Mouse (Mus musculus): ENCODE measurements around the gene Tbx1.

Gene Tbx1

DNA sequence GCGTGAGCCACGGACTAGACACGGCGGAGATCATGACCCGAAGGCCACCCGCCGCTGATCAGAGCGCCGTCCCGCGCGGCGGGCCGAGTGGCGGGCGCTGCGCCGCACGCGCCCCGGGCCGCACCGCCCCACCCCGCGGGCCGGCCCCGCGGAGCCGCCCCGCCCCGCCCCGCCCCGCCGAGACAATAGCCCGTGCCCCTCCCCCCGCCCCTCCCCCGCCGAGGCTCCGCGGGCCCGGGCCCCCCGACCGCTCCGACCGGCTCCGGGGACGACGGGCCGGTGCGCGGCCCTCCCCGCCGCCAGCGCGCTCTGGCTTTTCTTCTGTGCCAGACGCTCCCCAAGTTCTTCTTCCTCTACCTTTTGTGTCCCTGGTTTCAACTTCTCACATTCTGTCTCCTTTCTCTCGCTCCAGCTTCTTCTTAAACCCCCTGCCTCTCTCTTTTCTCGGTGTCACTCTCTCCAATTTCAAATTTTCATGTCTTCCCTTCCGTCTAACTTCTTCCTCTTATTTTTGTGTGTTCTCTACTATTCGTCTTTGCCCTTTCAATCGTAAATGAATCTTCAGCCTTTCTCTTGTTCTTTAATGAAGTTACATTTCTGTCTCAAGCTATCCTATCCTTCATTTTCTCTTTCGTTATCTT, 3.4 kb downstream of the Tbx1 start:
- DNase-seq = no peak

DNA sequence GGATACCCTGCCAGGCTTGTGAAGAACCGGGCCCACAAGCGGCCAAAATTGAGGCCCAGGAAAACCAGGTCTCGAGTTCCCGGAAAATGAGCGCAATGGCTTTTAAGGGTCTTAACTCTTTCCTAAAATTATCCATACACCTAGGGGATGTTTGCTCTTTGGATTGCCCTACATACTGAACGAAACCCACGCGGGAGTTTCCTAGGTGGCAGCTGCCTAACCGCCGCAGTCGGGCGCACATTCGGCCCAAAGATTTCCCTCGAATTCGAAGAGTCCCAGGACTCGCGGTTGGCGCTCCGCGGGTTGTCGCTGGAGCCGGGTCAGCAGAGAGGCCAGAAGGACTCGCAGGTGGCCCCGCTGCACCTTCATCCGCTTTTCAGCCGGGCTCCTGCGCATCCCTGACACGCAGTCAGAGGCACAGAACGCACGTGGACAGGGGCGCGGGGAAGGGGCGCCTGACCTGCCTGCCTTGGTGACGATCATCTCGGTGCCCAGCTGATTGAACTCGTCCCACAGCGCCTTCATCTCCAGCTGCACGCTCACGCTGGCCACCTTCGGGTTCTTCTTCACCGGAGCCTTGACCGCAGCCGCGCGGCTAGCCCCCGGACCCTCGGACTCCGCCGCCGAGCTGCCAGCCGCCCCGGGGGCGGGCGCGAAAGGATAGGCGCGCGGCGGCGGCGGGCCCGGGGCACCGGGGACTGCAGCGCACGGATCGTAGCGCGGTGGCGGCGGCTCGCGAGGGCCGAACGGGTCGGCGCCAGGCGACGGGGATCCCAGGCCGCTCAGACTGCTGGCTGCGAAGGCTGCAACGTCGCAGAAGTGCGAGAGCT, 4.2 kb downstream of the Tbx1 start:
- DNase-seq = no peak

GRCm38 (mm10) chr16:18585676-18586075, 4.8 kb downstream of the Tbx1 start:
- no peak for DNase-seq

DNA sequence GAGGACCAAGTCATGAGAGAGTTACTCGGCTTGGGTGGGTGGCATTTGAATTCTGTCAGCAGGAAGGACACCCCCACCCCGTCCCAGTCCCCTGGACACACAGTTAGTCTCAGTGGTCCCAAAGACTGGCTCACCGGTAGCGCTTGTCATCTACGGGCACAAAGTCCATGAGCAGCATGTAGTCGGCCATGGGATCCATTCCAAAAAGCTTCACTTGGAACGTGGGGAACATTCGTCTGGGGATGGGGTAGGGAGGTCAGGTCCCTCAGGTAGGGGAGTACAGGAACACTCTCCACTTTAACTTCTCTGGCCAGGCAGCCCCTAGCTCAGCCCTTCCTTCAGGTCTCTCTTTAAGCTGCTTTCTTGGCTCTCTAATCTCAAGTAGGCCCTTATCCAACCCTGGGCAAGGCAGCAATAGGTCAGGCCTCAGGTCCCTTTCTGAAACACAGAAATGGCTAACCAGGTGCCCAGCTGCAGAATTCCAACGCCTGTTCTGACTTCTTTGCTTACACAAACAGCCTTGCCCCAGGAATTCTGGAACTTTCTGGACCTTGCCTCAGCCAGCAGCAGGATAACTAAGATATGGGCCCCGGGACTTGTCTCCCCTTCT, 5.5 kb downstream of the Tbx1 start:
- no peak for DNase-seq

DNA sequence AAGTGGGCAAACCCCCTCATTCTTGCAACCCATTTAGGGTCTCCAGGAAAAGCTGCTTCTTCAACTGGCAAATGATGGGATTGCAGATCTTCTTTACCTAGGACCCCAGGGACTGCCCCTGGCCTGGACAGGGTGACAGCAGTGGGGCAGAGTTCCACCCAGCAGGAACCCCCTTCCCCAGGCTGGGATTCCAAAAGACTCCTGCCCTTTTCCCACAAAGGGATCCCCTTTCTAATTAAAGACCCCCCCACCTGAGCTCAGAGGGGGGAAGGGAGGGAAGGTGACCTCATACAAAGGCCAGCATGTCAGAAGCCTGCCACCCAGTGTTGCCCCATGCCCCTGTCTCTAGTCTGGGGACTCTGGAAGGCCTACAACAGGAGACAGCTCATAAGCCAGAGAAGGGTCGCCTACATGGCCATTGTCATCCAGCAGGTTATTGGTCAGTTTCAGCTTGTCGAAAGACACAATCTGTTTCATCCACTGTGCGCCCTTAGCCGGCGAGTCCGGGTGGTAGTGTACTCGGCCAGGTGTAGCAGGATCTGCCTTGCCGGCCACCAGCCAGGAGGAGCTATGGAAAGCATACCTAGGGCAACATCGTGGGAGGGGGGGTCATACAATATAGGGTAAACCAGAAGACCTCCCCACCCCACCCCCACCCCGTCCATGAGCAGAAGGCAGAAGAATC, 6.7 kb downstream of the Tbx1 start:
- no peak for DNase-seq

GRCm38 (mm10) chr16:18583169-18583568, 7.3 kb downstream of the Tbx1 start:
- no peak for DNase-seq

DNA sequence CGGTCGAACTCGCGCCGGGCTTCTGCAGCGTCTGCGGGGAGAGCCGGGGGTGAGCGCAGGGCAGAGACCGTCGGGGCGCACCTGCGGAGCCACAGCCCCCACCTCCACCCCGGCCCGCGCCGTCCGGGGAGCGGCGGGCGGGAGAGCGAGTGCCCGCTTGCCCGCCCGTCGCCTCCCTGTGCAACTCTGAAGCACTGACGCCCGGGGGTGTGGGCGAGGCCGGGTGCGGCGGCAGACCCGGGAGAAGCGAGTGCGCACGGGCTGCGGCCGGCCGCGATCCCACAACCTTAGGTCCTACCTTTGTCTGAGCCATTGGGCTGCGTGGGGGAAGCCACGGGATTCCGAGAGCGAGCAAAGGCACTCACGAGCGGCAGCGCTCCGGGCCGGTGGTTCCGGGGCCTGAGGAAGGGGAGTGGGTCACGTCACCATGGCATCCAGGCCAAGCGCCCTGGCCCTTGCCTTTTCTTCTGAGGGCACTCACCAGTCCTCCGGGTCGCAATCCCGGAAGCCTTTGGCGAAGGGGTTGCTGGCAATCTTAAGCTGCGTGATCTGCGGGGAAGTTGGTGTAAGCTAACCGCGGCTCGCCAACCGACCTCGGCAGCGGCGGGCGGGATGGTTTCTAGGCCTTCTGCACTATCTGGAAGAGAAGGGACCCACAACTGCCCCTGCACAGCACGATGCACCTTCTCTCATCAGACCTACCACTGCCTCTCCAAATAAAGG, 7.9 kb downstream of the Tbx1 start:
- no peak for DNase-seq

DNA sequence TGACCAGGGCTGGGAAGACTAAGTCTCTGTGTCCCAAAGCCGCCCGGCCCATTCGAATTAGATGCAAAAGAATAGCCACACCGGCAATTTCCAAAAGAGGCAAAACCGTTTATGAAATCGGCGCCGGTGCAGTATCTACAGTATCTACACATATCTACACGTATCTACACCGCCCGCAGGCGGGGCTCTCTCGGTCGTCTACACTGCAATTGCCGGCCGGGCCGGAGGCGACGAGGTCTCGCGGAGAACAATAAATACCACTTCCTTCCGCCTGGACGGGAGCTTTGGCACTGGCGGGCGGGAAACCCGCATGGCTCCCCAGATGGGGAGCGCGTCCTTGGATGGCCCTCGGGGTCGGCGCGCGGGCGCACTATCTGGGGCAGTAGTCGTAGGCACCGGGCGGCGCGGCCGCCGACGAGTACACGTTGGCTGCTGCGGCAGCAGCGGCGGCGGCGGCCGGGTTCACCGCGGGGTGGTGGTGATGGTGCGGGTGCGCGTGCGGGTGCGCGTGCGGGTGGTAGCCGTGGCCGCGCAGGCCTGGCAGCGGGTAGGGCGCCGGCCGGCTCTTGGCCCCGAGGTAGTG, 8.8 kb downstream of the Tbx1 start:
- DNase-seq = no peak

GRCm38 (mm10) chr16:18581050-18581622, 9.3 kb downstream of the Tbx1 start:
- DNase-seq = no peak

- DNase-seq = no peak
These were observed 10.1 kb downstream of the Tbx1 start for GRCm38 (mm10) chr16:18580389-18580788.

DNA sequence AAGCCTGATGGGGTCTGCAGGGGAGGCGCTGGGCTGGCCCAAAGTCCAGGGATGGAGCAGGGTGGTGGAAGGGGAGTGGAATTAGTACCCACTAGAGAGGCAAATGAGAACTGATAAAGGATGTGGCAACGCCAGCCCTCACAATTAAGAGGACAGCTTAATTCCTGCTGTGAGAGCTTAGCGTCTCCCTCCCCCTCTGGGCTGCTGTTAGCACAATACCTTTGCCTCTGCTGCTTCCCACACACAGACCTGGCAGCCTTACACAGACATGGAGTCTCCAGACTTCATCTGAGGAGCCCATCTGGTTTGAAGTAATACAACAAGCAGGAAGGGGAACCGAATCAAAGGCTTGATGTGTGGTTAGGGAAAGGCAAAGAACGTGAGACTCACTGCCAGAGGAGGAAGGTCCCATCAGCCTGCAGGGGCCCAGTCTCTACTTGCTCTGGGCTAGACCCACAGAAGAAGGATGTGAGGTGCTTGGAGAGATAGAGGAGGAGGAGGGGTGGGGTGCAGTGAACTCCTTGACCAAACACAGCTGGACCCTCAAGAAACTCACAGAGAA, 12.8 kb downstream of the Tbx1 start:
- DNase-seq = no peak

- DNase-seq = no peak
These were observed 13.4 kb downstream of the Tbx1 start for GRCm38 (mm10) chr16:18577071-18577470.

DNA sequence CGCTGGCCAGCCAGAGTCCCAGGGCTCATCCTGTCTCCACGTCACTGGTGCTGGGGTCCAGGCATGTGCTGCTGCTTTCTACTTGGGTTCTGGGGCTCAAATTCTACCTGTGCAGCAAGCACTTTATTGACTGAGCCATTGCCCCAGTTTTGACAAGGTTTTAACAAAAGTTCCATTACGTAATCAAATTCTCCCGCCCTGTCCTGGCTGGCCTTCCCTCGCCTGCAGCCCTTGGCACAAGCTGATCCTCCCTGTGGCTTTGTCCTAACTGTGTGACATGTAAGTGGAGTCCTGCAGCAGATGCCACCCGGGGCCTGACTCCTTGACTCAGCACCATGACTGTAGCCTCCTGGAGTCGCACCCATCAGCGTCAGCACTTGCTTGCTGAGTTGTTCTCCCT, 16.3 kb downstream of the Tbx1 start:
- DNase-seq = no peak

- DNase-seq = no peak
These were observed 21.9 kb downstream of the Tbx1 start for GRCm38 (mm10) chr16:18568599-18568998.

- DNase-seq = no peak
These were observed 26.0 kb downstream of the Tbx1 start for GRCm38 (mm10) chr16:18564472-18564871.

DNA sequence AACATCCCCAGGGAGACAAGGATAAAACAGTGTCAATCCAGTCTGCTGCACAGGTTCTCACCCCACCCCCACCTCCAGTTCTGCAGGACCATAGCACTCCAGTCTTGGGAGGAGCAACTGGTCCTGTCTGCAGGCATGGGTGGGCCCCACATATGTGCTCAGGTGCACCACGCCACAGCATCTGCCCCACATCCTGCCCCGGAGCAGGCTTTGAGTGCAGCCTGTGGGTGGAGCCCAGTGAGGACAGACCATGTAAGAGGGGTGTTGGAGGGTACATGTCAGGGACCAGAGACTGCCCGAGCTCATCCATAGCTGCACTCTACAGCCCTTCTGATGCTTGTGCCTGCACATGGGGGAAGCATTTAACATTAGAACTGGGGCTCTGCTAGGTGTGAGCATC, 34.0 kb downstream of the Tbx1 start:
- no peak for DNase-seq

DNA sequence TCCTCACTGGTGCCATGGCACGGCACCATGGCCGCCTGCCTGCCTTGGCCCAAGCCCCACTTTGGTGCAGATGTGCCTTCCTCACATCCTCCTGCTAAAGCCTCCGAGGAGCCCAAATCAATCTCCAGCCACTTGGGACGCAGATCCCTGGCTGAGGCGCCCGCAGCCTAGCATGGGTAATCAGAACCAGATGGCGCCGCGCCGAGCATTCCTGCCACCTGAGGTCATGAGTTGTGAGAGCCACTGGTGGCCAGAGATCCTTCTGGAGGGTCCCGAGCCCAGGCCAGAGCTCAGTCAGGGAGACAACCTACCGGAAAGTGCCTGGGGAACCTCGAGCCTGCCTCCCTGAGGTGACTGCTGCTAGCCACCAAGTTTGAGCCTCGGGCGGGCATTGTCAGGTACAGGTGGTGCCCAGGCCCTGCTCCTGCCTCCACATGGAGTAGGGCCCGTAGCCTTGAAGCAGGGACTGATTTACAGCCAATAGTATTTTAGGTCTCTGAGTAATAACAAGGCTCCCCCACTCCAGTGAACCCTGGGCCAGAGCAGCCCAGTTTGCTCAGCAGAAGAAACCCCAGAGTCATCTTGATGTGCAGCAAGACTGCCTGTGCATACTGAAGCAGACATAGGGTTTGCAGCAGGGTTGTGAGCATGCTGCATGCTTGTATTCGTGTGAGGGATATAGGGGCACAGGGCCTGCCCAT, 35.1 kb downstream of the Tbx1 start:
- DNase-seq = no peak

- DNase-seq = peak; percentile 8
These were observed 35.8 kb downstream of the Tbx1 start for GRCm38 (mm10) chr16:18554721-18555120.

- DNase-seq = no peak
These were observed 38.3 kb downstream of the Tbx1 start for GRCm38 (mm10) chr16:18552106-18552710.

DNA sequence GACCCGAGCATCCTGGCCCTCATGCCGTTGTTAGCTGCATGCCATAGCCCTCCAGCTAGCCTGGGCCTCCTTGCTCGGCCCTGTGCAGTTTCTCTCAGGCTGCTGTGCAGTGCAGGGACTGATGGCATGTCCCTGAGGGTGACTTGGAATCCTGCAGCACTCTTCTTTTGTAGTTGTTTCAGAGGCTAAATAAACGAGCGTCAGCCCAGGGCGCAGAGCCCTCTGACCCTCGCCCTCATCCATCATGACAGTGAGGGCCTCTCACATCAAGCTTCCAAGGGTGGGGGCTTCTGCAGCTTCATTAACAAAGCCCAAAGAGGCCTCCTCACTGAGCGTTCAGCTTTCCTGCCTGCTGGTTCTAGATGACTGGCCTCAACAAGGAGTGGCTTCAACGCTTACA, 38.9 kb downstream of the Tbx1 start:
- peak; percentile 15 for DNase-seq

- no peak for DNase-seq
These were observed 42.6 kb downstream of the Tbx1 start for GRCm38 (mm10) chr16:18547891-18548290.

Measured in kidney, postnatal 14 days (tissue).